Mouse (Mus musculus): ENCODE data around the gene Klra6. TPM values are rescaled to one million over a fixed set of nuclear protein-coding genes. Genes with fewer than 3 reads are reported as not detected.
"Not testable (repeated sequence)": the region's sequence is repeated elsewhere in the genome, so short reads cannot be mapped to it uniquely, and the experiment has no call there.

Klra6 gene
- not detected for polyA plus RNA-seq (2017; shearing (Covaris generic))

- no peak for ATAC-seq
These were observed at the start of gene Klra6 for GRCm38 (mm10) chr6:130026854-130027253. Gene Klra6, minus strand, starts transcription at chr6:130026954.

- ATAC-seq: not testable (repeated sequence)
These were observed 40.4 kb upstream of the Klra6 start, which contains the start of gene Klra4 for GRCm38 (mm10) chr6:130067171-130067570. Gene Klra4, minus strand, starts transcription at chr6:130067271.

- no peak for ATAC-seq
These were observed 38.4 kb upstream of the Klra6 start for GRCm38 (mm10) chr6:130065196-130065595.

- ATAC-seq: not testable (repeated sequence)
These were observed 8.4 kb upstream of the Klra6 start for GRCm38 (mm10) chr6:130035146-130035545.

GRCm38 (mm10) chr6:130031493-130032089 is 4.8 kb upstream of the Klra6 start:
- not testable (repeated sequence) for ATAC-seq

Other genes with a start within 250 kb of the Klra6 start
- gene Gm156, start 242.7 kb downstream of the Klra6 start, polyA plus RNA-seq (2017; shearing (Covaris generic)): not detected
- gene Gm17631, start 164.3 kb downstream of the Klra6 start, polyA plus RNA-seq (2017; shearing (Covaris generic)): not detected
- not detected for gene Klra17, start 150.3 kb downstream of the Klra6 start, polyA plus RNA-seq (2017; shearing (Covaris generic))
- gene Klra5, start 109.3 kb downstream of the Klra6 start, polyA plus RNA-seq (2017; shearing (Covaris generic)): not detected
- not detected for gene Klra4, start 40.3 kb upstream of the Klra6 start, polyA plus RNA-seq (2017; shearing (Covaris generic))
- not detected for gene Klra8, start 102.9 kb upstream of the Klra6 start, polyA plus RNA-seq (2017; shearing (Covaris generic))
- gene Klra9, start 166.2 kb upstream of the Klra6 start, polyA plus RNA-seq (2017; shearing (Covaris generic)): not detected
- not detected for gene Klra7, start 206.4 kb upstream of the Klra6 start, polyA plus RNA-seq (2017; shearing (Covaris generic))

Measured in activated CD4-positive, CD25-positive, alpha-beta regulatory T cell, adult 4 months (primary cell).